Mouse (Mus musculus) embryonic facial prominence, embryonic 12.5 days (tissue): ENCODE data around the gene Polr1d. TPM values are rescaled to one million over a fixed set of nuclear protein-coding genes. Genes with fewer than 3 reads are reported as not detected.
A peak's percentile ranks its signal among the peaks of the same experiment; 100 is the strongest.

Experiments
- ATAC-seq: fragments of 200-750 bp; cut with Nextera tagmentation; 2 replicates; pipeline ENCODE4 v1.8.0; 2017; ENCODE audit not compliant: insufficient number of reproducible peaks, insufficient read depth, low FRiP score, low TSS enrichment
- H3K27ac ChIP-seq: fragments of 300-500 bp; sonication (generic); 2 replicates; pipeline ENCODE4 v1.5.1; 2016; ENCODE audit warnings: mild to moderate bottlenecking
- H3K27me3 ChIP-seq: fragments of 300-500 bp; sonication (generic); 2 replicates; pipeline ENCODE4 v1.6.1; 2016; ENCODE audit warnings: mild to moderate bottlenecking, moderate library complexity
- H3K36me3 ChIP-seq: fragments of 300-500 bp; sonication (generic); 2 replicates; pipeline ENCODE4 v1.6.1; 2016; ENCODE audit warnings: mild to moderate bottlenecking
- H3K4me1 ChIP-seq: fragments of 300-500 bp; sonication (generic); 2 replicates; pipeline ENCODE4 v1.6.1; 2016
- H3K4me2 ChIP-seq: fragments of 300-500 bp; sonication (generic); replicated peaks from 2 replicates; pipeline ENCODE4 v1.6.1; 2016; ENCODE audit warnings: mild to moderate bottlenecking, moderate library complexity
- H3K4me3 ChIP-seq: fragments of 300-500 bp; sonication (generic); 2 replicates; pipeline ENCODE4 v1.5.1; 2016; ENCODE audit warnings: mild to moderate bottlenecking
- H3K9ac ChIP-seq: fragments of 300-500 bp; sonication (generic); 2 replicates; pipeline ENCODE4 v1.6.1; 2016; ENCODE audit warnings: mild to moderate bottlenecking, moderate library complexity
- H3K9me3 ChIP-seq: fragments of 300-500 bp; sonication (generic); 2 replicates; pipeline ENCODE4 v1.6.1; 2016; ENCODE audit warnings: mild to moderate bottlenecking, moderate library complexity
- WGBS: fragments of 180-500 bp; shearing (Covaris S2); methylation state at CpG from one replicate; pipeline ENCODE4 v1.1.7; 2016; 5-methylcytosine and 5-hydroxymethylcytosine counted together
- polyA plus RNA-seq: library from polyadenylated mRNA; unstranded; fragments of >200 nt; fragmentation: Nextera tagmentation; extraction: Ambion mirVana; gene quantifications from 2 replicates; pipeline ENCODE4 v1.2.1, GENCODE M21; 2016

Gene Polr1d
- polyA plus RNA-seq, 1 experiment from 2014 or later, result 111 TPM

DNA sequence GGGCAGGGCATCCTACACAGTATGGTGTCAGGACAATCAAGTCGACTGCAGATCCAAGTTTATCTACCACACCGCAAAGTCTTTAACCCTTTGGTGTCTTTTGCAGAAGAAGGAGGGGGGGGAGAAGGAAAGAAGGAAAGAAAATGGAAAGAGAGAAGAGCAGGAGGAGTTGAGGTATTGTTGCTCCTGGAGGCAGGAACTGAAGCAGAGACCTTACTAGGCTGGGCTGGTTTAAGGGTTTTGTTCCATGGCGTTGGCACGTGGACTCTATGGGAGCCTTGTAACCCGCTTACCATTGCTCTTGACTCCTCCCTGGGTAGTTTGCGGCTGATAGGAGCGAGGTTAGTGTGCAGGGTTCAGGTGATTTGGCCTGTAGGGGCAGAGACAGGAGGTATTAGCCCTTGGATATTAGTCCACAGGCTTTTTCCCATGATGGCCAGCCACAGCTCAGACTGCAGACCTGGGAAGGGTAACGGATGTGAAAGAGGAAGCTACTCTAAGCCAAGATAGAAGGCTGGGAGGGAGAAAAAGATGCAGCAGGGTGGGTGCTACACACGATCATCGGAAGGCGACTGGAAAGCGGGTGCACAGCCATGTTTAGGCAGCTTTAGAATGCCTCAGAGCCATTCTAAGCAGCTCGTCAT lies 48.8 kb downstream of the Polr1d start:
- no peak overlapping the region for H3K4me3 ChIP-seq
- no peaks in the 10 kb centered on the region for H3K36me3 ChIP-seq
- 90% methylated on average over 13 of the region's 13 CpGs for WGBS
- H3K4me1 ChIP-seq, result no peaks in the 10 kb centered on the region
- 0 out of 2 replicates have a peak, but pooled peaks cover 3% of the 10 kb centered on the region for H3K27me3 ChIP-seq
- no peak for ATAC-seq
- peaks cover 4% of the 10 kb centered on the region; the same call in 1 of the 2 replicates for H3K9me3 ChIP-seq
- H3K27ac ChIP-seq, result no peak overlapping the region
- no peak overlapping the region for H3K9ac ChIP-seq
- H3K4me2 ChIP-seq, result no peak overlapping the region

DNA sequence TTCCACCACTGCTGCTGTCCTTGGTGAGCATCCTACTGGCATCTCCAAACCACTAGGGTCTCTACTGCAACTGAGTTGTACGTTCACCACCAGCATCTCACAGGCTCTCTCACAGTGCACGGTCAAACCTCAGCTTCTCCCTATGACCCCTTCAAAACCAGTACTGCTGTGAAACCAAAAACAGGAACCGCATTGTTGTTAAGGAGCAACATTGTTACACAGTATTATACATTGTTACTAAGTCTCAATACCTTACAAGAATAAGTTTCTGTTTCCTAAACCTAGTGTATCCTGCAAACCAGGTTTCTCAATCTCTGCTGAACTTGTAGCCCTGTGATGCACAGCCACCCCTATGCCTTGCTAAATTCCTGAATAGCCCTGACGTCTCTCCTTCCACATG lies 51.0 kb downstream of the Polr1d start:
- H3K4me1 ChIP-seq, result no peaks in the 10 kb centered on the region
- ATAC-seq, result no peak
- no peak overlapping the region for H3K9ac ChIP-seq
- H3K27me3 ChIP-seq, result no peaks in the 10 kb centered on the region
- H3K9me3 ChIP-seq, result no peaks in the 10 kb centered on the region
- no peaks in the 10 kb centered on the region for H3K36me3 ChIP-seq
- H3K27ac ChIP-seq, result no peak overlapping the region
- H3K4me3 ChIP-seq, result no peak overlapping the region
- H3K4me2 ChIP-seq, result no peak overlapping the region
- WGBS, result 83% methylated on average over 4 of the region's 4 CpGs

DNA sequence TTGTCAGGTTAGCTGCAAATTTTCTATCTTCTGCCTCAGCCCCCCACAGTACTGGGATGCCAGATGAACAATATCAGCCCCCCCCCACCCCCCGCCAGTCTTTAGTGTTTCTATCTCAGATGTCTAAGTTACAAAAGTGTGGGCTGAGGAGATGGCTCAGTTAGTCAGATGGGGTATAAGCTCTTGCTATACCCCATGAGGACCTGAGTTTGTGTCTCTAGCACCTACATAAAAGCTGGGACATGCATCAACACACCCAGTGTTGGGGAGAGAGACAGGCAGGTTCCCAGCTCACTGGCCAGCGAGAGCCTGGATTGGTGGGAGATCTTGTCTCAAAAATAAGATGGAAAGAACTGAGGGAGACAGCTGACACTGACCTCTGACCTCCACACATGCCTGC lies 52.6 kb downstream of the Polr1d start:
- Histone ChIP-seq H3K4me3 (no peak overlapping the region), H3K9me3 (no peaks in the 10 kb centered on the region), H3K27me3 (no peaks in the 10 kb centered on the region), H3K9ac (no peak overlapping the region), H3K4me2 (no peak overlapping the region), H3K27ac (no peak overlapping the region), H3K4me1 (peaks cover 3% of the 10 kb centered on the region; the same call in 1 of the 2 replicates), H3K36me3 (no peaks in the 10 kb centered on the region)
- WGBS, result 81% methylated on average over 2 of the region's 2 CpGs
- ATAC-seq, result no peak

DNA sequence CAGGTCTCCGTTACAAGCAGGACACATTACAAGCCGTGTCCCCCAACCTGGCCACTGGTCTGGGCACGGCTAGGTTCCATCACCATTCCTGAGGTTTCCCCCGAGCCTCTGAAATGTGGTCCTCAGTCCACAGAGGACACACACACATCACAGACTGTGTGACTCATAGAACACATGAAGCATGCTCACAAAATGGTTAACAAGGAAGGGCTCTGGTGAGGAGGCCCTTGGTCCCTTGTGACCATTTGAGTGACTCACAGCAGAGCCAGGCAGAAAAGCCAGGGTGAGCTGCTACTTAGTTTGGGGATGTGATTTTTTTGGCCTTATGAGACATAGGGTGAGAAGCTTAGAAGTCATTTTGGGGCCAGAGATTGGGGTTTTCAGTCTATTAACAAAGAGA lies 55.1 kb downstream of the Polr1d start:
- peaks cover 6% of the 10 kb centered on the region; the same call in 1 of the 2 replicates for H3K4me1 ChIP-seq
- no peaks in the 10 kb centered on the region for H3K36me3 ChIP-seq
- H3K27me3 ChIP-seq, result no peaks in the 10 kb centered on the region
- H3K4me3 ChIP-seq, result no peak overlapping the region
- ATAC-seq, result no peak
- WGBS, result 88% methylated on average over 4 of the region's 4 CpGs
- H3K4me2 ChIP-seq, result no peak overlapping the region
- no peak overlapping the region for H3K27ac ChIP-seq
- no peaks in the 10 kb centered on the region for H3K9me3 ChIP-seq
- H3K9ac ChIP-seq, result no peak overlapping the region

DNA sequence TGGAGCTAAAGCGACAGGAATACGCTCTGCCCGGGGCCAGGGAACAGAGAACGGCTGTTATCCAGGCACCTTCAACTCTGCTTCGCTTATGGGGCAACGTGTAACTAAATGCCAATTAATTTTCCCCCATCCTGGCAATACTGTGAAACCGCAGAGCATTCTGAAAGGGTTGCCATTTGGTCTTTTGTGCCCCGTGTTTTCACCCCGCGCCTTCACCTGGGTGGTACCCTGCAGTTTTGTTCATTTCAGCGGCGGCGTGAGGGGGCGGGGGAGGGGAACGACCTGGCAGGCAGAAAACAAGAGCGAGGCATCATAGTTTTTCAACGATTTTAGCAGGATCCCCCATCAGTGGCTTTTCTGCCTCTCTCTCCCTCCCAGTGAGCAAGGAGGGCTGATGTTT lies 56.8 kb downstream of the Polr1d start:
- H3K4me3 ChIP-seq, result peak overlapping the region; percentile 25
- H3K4me2 ChIP-seq, result peak overlapping the region; percentile 58
- peaks cover 6% of the 10 kb centered on the region; the same call in 1 of the 2 replicates for H3K4me1 ChIP-seq
- H3K36me3 ChIP-seq, result no peaks in the 10 kb centered on the region
- whole genome bisulfite sequencing, result 4% methylated on average over 17 of the region's 17 CpGs
- no peaks in the 10 kb centered on the region for H3K9me3 ChIP-seq
- no peak overlapping the region for H3K9ac ChIP-seq
- no peak overlapping the region for H3K27ac ChIP-seq
- no peak for ATAC-seq
- no peaks in the 10 kb centered on the region for H3K27me3 ChIP-seq

DNA sequence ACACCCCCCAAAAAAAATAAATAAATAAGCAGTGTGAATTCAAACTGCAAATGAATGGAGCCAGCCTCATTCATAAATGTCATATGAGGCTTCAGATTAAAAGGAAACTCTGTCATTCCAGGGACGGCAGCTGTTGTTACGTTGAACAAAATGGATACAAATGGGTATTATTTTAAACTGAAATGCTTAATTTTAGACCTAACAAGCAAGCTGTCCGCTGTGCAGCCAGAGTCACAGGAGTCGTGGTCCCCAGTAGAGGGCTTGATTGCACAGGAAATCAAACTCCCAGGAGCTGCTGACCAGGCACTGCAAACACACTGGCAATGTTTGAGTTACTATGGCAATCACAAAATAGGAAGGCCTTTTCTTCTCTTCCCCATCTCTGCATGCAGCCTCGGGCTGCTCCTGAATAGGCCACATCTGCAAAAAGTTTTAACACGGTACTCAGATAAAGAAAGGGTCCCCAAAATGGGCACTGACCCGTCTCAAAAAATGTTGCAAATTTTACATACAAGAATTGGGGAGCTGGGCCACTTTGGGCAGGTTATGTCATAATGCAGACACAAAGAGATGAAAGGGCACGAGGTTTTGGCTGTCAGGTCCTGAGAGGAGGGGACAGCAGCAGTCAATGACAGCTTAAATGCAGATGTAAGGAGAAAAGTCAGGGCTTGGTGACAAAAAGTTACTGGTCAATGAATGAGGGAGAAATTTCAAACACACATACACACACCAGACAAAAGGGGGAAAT lies 57.7 kb downstream of the Polr1d start:
- no peaks in the 10 kb centered on the region for H3K36me3 ChIP-seq
- no peak overlapping the region for H3K27ac ChIP-seq
- ATAC-seq, result no peak
- no peak overlapping the region for H3K9ac ChIP-seq
- peaks cover 6% of the 10 kb centered on the region; the same call in 1 of the 2 replicates for H3K4me1 ChIP-seq
- 18% methylated on average over 8 of the region's 8 CpGs for WGBS
- no peaks in the 10 kb centered on the region for H3K9me3 ChIP-seq
- H3K4me3 ChIP-seq, result no peak overlapping the region
- H3K4me2 ChIP-seq, result no peak overlapping the region
- no peaks in the 10 kb centered on the region for H3K27me3 ChIP-seq

DNA sequence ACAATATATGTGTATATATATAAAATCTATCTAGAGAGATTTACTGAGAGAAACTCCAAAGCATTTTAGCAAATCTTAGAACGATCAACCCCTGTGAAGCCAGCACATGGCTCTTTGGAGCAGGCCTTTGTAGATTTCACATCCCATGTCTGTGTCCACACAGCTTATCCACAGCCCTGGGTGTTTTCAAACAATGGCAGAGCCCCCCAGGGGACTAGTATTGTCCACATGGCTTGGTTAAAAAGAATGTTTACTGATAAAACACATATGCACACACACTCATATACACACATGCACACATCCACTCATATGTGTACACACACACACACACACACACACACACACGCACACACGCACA lies 58.2 kb downstream of the Polr1d start:
- H3K36me3 ChIP-seq, result no peaks in the 10 kb centered on the region
- no peak overlapping the region for H3K27ac ChIP-seq
- 92% methylated on average over 3 of the region's 3 CpGs for WGBS
- no peak overlapping the region for H3K9ac ChIP-seq
- H3K4me1 ChIP-seq, result peaks cover 6% of the 10 kb centered on the region; the same call in 1 of the 2 replicates
- no peak overlapping the region for H3K4me2 ChIP-seq
- no peaks in the 10 kb centered on the region for H3K27me3 ChIP-seq
- no peak overlapping the region for H3K4me3 ChIP-seq
- no peak for ATAC-seq
- H3K9me3 ChIP-seq, result no peaks in the 10 kb centered on the region

DNA sequence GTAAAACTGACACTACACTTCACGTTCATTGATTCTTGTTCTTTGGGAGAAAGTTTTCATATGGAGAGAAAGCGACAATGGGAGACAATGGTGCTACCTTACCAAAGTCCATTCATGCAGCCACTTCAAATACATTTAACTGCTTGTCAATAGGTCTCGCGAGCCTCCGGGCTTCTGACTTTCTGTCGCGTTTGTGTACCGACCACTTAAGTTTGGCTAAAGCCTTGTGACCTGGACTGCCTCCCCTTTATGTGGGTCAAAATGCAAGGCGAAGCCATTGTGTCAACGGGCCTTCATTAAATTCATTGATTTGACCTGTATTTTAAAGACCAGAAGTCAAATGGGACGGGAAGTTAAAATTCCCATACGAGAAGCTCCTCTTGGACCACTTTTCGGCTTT lies 59.1 kb downstream of the Polr1d start:
- Histone ChIP-seq H3K9ac (no peak overlapping the region), H3K4me2 (no peak overlapping the region), H3K4me1 (peaks cover 6% of the 10 kb centered on the region; the same call in 1 of the 2 replicates), H3K4me3 (no peak overlapping the region), H3K27me3 (no peaks in the 10 kb centered on the region), H3K27ac (no peak overlapping the region), H3K36me3 (no peaks in the 10 kb centered on the region), H3K9me3 (no peaks in the 10 kb centered on the region)
- no peak for ATAC-seq
- 61% methylated on average over 13 of the region's 13 CpGs for WGBS

DNA sequence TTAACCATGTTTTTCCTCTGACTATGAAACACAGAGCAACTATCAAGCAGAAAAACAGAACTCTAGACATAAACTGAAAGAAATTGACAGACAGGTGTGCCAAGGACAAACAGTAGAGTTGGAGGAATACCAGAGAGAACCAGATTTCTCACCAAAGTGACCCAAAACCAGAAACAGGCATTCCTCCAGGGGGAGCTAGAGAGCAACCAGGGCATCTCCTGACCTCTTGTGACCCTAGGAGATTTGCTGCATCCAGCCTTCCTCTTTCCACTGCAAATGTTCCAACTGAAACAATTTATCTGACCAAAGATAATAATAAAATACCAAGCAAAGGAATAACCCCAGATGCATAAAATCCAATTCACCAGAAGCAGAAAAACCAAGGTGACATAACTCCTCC lies 70.5 kb downstream of the Polr1d start:
- Histone ChIP-seq H3K4me2 (no peak overlapping the region), H3K4me1 (no peaks in the 10 kb centered on the region), H3K27ac (no peak overlapping the region), H3K27me3 (no peaks in the 10 kb centered on the region), H3K9ac (no peak overlapping the region), H3K4me3 (no peak overlapping the region), H3K9me3 (no peaks in the 10 kb centered on the region), H3K36me3 (no peaks in the 10 kb centered on the region)
- ATAC-seq, result no peak

DNA sequence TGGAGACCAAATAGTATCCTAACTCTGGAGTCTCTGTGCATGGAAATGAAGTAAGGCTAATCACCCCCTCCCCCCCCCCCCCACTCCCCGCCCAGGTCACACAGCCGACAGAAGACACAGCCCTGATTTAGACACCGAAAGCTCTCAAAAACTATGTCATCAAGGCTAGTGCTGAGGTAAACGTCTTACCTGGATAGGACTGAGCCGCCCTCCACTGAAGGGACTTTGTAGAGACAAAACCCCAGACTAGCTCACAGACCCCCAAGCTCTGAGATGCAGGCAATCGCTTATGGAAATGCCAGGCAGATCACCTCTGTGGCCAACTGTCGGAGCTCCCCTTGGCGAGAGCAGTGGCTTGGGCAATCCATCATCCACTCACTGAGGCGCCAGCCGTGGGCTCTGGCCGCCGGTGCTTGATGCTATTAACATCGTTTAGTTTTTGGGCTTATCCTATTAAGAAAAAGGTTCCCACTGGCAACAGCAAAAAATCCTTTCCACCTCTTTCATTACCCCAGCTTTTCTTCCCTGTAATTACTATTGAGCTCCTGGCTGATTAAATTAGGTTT lies 78.0 kb downstream of the Polr1d start:
- no peaks in the 10 kb centered on the region for H3K9me3 ChIP-seq
- no peak for ATAC-seq
- peaks cover 11% of the 10 kb centered on the region for H3K27me3 ChIP-seq
- H3K4me2 ChIP-seq, result no peak overlapping the region
- H3K9ac ChIP-seq, result no peak overlapping the region
- WGBS, result 12% methylated on average over 13 of the region's 13 CpGs
- H3K27ac ChIP-seq, result no peak overlapping the region
- no peaks in the 10 kb centered on the region for H3K36me3 ChIP-seq
- 0 out of 2 replicates have a peak, but pooled peaks cover 6% of the 10 kb centered on the region for H3K4me1 ChIP-seq
- no peak overlapping the region for H3K4me3 ChIP-seq

DNA sequence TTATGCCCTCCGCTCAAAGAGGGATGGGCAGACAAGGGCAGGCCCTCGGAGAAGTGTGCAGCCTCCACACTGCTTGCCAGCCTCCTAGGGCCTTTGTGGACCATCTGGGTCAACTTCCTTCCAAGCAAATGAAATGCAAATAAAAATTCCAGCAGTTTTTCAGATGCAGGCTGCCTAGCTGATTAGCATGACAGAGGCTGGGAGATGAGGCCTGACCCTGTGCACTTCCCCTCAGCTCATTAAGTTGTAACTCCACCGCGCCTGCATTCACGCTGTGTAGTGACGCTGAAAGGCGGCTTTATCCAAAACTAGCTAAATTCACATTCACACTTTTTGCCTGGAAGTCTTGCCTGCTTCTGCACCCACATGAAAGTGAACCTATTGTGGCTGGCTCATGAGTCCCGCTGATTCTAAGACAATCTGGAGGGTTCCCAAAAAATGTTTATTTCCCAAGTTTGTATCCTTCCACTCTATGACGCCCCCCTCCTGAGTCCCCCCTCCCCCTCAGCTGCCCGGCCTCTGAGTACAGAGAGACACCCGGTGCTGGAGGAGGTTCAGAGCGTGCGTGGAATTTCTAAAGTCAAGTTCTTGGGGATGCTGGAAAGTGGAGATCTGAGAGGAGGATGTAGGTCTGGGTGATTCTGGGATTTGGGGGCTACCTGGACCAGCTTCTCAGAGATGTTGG lies 78.7 kb downstream of the Polr1d start:
- Histone ChIP-seq H3K9me3 (no peaks in the 10 kb centered on the region), H3K36me3 (no peaks in the 10 kb centered on the region), H3K4me2 (no peak overlapping the region), H3K27ac (no peak overlapping the region), H3K9ac (no peak overlapping the region), H3K4me3 (no peak overlapping the region), H3K27me3 (peaks cover 11% of the 10 kb centered on the region), H3K4me1 (0 out of 2 replicates have a peak, but pooled peaks cover 6% of the 10 kb centered on the region)
- ATAC-seq, result no peak
- 7% methylated on average over 13 of the region's 13 CpGs for WGBS
